Mouse (Mus musculus) forebrain, embryonic 10.5 days (tissue): ENCODE measurements around the gene Lamc1. TPM values are rescaled to one million over a fixed set of nuclear protein-coding genes. Genes with fewer than 3 reads are reported as not detected.

Source experiments
- DNase-seq: peaks from one replicate; pipeline ENCODE4 v3.0.0-alpha.2; 2017; ENCODE audit warnings: low spot score; ENCODE audit errors: extremely low spot score
- H3K27ac ChIP-seq: fragments of 300-500 bp; sonication (generic); 2 replicates; pipeline ENCODE4 v1.5.1; 2016; ENCODE audit warnings: mild to moderate bottlenecking
- H3K27me3 ChIP-seq: fragments of 300-500 bp; sonication (generic); 2 replicates; pipeline ENCODE4 v1.6.1; 2016; ENCODE audit warnings: mild to moderate bottlenecking; ENCODE audit not compliant: poor library complexity, severe bottlenecking
- H3K36me3 ChIP-seq: fragments of 300-500 bp; sonication (generic); replicated peaks from 2 replicates; pipeline ENCODE4 v1.6.1; 2016; ENCODE audit warnings: mild to moderate bottlenecking, moderate library complexity
- H3K4me1 ChIP-seq: fragments of 300-500 bp; sonication (generic); 2 replicates; pipeline ENCODE4 v1.6.1; 2016
- H3K4me3 ChIP-seq: fragments of 300-500 bp; sonication (generic); 2 replicates; pipeline ENCODE4 v1.5.1; 2016; ENCODE audit warnings: mild to moderate bottlenecking, moderate library complexity
- H3K9me3 ChIP-seq: fragments of 300-500 bp; sonication (generic); 2 replicates; pipeline ENCODE4 v1.6.1; 2016; ENCODE audit warnings: mild to moderate bottlenecking, moderate library complexity
- WGBS: fragments of 180-500 bp; shearing (Covaris S2); methylation state at CpG from one replicate; pipeline ENCODE4 v1.1.7; 2016; 5-methylcytosine and 5-hydroxymethylcytosine counted together
- polyA plus RNA-seq: library from polyadenylated mRNA; unstranded; fragments of >200 nt; fragmentation: Nextera tagmentation; extraction: Ambion mirVana; gene quantifications from 2 replicates; pipeline ENCODE4 v1.2.1, GENCODE M21; 2016

Lamc1 gene
- polyA plus RNA-seq, 1 experiment from 2014 or later: 23.3 TPM

DNA sequence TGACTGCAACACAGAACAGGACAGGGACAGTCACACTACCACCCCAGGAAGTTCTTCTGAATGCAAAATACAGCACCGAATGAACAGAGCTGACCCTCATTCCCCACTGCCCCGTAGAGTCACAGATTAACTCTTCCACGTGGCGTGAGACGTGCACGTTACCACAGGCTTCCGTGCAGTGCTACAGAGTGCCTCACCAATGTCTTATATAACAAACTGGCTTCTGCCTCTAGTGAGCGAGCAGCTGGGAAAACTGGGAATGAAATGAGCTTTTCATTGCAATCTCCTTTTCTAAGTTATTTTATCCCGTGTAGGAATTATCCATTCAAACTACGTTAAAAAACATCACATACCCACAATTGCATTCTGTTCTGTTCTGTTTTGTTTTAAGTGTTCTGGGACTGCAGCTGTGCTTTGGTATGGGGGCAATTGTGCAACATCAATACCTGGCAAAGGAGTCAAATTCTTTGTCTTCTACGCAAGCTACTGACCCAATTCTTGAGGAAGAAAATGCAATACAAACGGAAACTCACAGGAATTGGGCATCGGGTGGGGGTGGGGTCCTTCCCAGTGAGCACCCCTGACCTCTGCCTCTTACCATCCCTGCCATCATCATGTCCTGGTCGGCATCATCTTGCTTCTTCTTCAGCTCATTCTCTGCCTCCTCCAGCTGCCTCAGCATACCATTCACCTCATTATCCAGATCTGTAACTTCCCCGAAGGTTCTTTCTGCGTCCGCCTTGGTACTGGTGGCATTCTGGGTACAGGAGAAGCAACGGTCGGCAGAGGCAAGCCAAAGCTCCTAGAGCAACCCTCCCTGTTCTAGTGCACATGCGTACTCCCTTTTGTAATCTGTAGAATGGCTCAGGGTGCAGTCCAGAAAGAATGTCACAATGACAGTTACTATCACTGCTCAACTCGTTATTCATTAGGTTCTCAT, 106.5 kb downstream of the Lamc1 start:
- Histone ChIP-seq H3K4me3 (no peak overlapping the region), H3K27ac (no peak overlapping the region), H3K4me1 (no peaks in the 10 kb centered on the region), H3K36me3 (peaks cover 83% of the 10 kb centered on the region), H3K9me3 (no peaks in the 10 kb centered on the region), H3K27me3 (no peaks in the 10 kb centered on the region)
- DNase-seq: no peak
- 91% methylated on average over 21 of the region's 21 CpGs for WGBS

GRCm38 (mm10) chr1:153224331-153224730, 108.3 kb downstream of the Lamc1 start:
- Histone ChIP-seq H3K9me3 (no peaks in the 10 kb centered on the region), H3K4me1 (0 out of 2 replicates have a peak, but pooled peaks cover 4% of the 10 kb centered on the region), H3K27me3 (no peaks in the 10 kb centered on the region), H3K4me3 (no peak overlapping the region), H3K27ac (no peak overlapping the region), H3K36me3 (peaks cover 84% of the 10 kb centered on the region)
- DNase-seq: no peak
- WGBS: 83% methylated on average over 5 of the region's 5 CpGs

DNA sequence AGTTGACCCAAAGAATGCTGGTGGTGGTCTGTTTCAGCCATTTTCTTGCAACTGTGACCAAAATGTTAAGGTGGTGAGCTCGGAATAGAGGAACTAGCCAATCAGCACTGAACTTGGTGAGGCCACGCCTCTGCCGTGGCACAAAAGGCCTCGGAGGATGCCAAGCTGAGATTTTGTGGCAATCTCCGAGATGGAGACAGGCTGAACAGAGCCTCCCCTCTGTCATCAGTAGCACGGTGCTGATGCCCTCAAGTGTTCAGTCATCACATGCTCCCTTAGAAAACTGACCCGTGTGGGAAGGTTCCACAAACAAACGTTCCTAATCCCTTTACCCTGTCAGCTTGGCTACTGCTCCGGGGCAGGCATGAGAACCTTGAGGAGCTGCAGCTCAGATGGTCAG, 113.2 kb downstream of the Lamc1 start:
- no peak for DNase-seq
- Histone ChIP-seq H3K4me3 (no peak overlapping the region), H3K27me3 (no peaks in the 10 kb centered on the region), H3K9me3 (no peaks in the 10 kb centered on the region), H3K27ac (0 out of 2 replicates have a peak overlapping the region, but pooled peaks have one; percentile 30), H3K4me1 (0 out of 2 replicates have a peak, but pooled peaks cover 17% of the 10 kb centered on the region), H3K36me3 (peaks cover 51% of the 10 kb centered on the region)
- WGBS: 71% methylated on average over 9 of the region's 9 CpGs

- no peak overlapping the region for H3K27ac ChIP-seq
- WGBS: 86% methylated on average over 4 of the region's 4 CpGs
Observed at GRCm38 (mm10) chr1:153216516-153216915, 116.1 kb downstream of the Lamc1 start.

GRCm38 (mm10) chr1:153215676-153216075, 116.9 kb downstream of the Lamc1 start:
- DNase-seq: no peak
- 77% methylated on average over 5 of the region's 5 CpGs for WGBS
- Histone ChIP-seq H3K4me1 (0 out of 2 replicates have a peak, but pooled peaks cover 21% of the 10 kb centered on the region), H3K9me3 (no peaks in the 10 kb centered on the region), H3K27ac (no peak overlapping the region), H3K27me3 (no peaks in the 10 kb centered on the region), H3K36me3 (peaks cover 19% of the 10 kb centered on the region), H3K4me3 (no peak overlapping the region)

More at GRCm38 (mm10) chr1:153216516-153216915, 116.1 kb downstream of the Lamc1 start:
- H3K9me3 ChIP-seq: no peaks in the 10 kb centered on the region
- no peaks in the 10 kb centered on the region for H3K27me3 ChIP-seq
- 0 out of 2 replicates have a peak, but pooled peaks cover 19% of the 10 kb centered on the region for H3K4me1 ChIP-seq
- peaks cover 27% of the 10 kb centered on the region for H3K36me3 ChIP-seq
- DNase-seq: no peak
- no peak overlapping the region for H3K4me3 ChIP-seq

GRCm38 (mm10) chr1:153210992-153211391, 121.6 kb downstream of the Lamc1 start:
- no peaks in the 10 kb centered on the region for H3K9me3 ChIP-seq
- H3K4me1 ChIP-seq: 0 out of 2 replicates have a peak, but pooled peaks cover 4% of the 10 kb centered on the region
- no peaks in the 10 kb centered on the region for H3K36me3 ChIP-seq
- 66% methylated on average over 4 of the region's 4 CpGs for WGBS
- no peak for DNase-seq
- no peak overlapping the region for H3K27ac ChIP-seq
- H3K27me3 ChIP-seq: no peaks in the 10 kb centered on the region
- no peak overlapping the region for H3K4me3 ChIP-seq

DNA sequence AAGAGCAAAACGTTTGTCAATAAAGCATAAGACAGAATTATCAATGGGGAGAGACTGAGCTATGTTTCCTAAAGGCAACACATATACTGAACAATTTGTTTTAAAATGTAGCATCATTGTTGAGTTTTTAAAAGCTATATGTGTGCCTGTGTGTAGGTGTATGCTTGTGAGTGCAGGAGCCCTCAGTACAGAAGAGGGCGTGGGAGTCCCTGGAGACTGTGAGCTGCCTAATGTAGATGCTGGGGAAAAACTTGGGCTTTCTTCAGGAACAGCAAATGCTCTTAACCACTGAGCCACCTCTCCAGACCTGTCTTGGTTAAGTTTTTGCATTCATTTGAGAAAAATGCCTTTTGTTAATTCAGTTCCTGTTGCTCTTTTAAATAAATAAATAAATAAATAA, 122.4 kb downstream of the Lamc1 start:
- Histone ChIP-seq H3K27me3 (no peaks in the 10 kb centered on the region), H3K4me3 (no peak overlapping the region), H3K36me3 (no peaks in the 10 kb centered on the region), H3K27ac (no peak overlapping the region), H3K9me3 (no peaks in the 10 kb centered on the region), H3K4me1 (0 out of 2 replicates have a peak, but pooled peaks cover 4% of the 10 kb centered on the region)
- DNase-seq: no peak
- WGBS: 80% methylated on average over 2 of the region's 2 CpGs

- no peaks in the 10 kb centered on the region for H3K9me3 ChIP-seq
- no peaks in the 10 kb centered on the region for H3K27me3 ChIP-seq
- DNase-seq: peak; percentile 30
- no peak overlapping the region for H3K4me3 ChIP-seq
- H3K4me1 ChIP-seq: peaks cover 46% of the 10 kb centered on the region
- WGBS: 62% methylated on average over 8 of the region's 8 CpGs
- H3K36me3 ChIP-seq: no peaks in the 10 kb centered on the region
- H3K27ac ChIP-seq: peak overlapping the region; percentile 22
Observed at GRCm38 (mm10) chr1:153202195-153202594, 130.4 kb downstream of the Lamc1 start.

DNA sequence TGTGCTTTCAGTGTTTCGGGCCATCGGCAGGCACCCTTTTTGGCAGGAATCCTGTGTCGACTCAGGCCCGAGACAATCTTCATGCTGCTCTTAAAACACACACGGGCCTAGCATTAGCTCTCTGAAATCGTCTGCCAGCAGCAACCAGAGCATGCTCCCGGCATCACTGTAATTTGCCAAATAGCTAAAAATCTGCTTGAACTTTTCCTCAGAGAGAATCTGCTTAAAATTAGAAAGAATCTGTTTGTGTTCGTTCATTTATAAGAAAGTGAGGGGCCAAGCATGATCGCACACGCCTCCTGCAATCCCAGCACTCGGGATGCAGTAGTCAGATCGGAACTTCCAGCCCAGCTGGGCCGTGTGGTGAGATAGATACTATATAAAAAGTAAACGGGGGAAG, 131.1 kb downstream of the Lamc1 start:
- Histone ChIP-seq H3K4me3 (no peak overlapping the region), H3K36me3 (no peaks in the 10 kb centered on the region), H3K27ac (peak overlapping the region; percentile 22; the same call in 1 of the 2 replicates), H3K4me1 (peaks cover 49% of the 10 kb centered on the region), H3K9me3 (no peaks in the 10 kb centered on the region), H3K27me3 (no peaks in the 10 kb centered on the region)
- 65% methylated on average over 14 of the region's 14 CpGs for WGBS
- no peak for DNase-seq

DNA sequence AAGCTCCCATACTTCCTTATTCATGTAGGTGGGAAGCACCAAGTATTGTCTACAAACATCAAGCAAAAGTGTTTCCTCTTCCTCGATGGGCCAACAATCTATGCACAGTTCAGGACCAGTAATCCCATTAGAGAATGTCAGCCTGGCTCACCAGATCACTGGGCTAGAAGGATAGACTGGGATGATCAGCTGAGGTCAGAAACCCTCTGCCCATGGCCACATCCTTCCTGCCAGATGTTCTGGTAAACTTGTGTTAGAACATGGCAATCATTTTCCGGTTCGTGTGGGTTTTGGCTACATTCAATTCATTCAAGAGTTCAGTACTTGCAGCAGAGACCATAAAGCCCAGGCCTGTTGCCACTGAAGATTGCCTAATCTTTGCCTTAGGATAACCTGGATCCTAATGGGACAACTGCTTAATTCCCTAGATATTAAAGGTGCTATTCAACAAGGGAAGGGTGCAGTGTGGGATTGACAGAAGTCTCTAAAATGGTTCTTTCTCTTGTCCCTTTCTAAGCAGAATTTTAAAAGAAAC, 135.2 kb downstream of the Lamc1 start:
- no peak for DNase-seq
- peaks cover 53% of the 10 kb centered on the region for H3K4me1 ChIP-seq
- no peak overlapping the region for H3K27ac ChIP-seq
- H3K9me3 ChIP-seq: no peaks in the 10 kb centered on the region
- H3K4me3 ChIP-seq: no peak overlapping the region
- no peaks in the 10 kb centered on the region for H3K36me3 ChIP-seq
- WGBS: 83% methylated on average over 3 of the region's 3 CpGs
- H3K27me3 ChIP-seq: no peaks in the 10 kb centered on the region

- no peak overlapping the region for H3K27ac ChIP-seq
- no peak for DNase-seq
- no peak overlapping the region for H3K4me3 ChIP-seq
- H3K9me3 ChIP-seq: no peaks in the 10 kb centered on the region
- peaks cover 12% of the 10 kb centered on the region for H3K27me3 ChIP-seq
- H3K36me3 ChIP-seq: no peaks in the 10 kb centered on the region
- WGBS: 91% methylated on average over 6 of the region's 6 CpGs
- H3K4me1 ChIP-seq: peaks cover 27% of the 10 kb centered on the region
Observed at GRCm38 (mm10) chr1:153192945-153193344, 139.6 kb downstream of the Lamc1 start.

DNA sequence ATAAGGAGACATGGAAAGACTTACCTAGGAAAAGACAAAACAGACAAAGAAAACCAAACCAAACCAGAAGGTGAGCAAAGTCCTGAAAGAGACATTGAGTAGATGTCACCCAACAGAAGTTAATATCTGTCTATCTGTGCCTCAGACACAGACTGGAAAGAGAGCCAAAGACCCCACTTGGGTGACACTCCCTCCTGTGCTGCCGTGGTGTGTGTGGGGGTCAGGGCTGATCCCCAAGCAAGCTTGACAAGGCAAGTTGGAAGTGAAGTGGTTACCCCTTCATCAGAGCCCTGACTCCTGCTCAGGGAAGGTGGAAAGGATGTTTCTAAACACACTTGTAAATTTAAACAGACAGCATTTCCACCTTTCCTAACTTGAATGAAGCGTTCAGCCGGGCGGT, 140.2 kb downstream of the Lamc1 start:
- peaks cover 17% of the 10 kb centered on the region for H3K27me3 ChIP-seq
- H3K9me3 ChIP-seq: no peaks in the 10 kb centered on the region
- 0 out of 2 replicates have a peak overlapping the region, but pooled peaks have one; percentile 41 for H3K27ac ChIP-seq
- WGBS: 89% methylated on average over 4 of the region's 4 CpGs
- H3K4me3 ChIP-seq: no peak overlapping the region
- H3K4me1 ChIP-seq: peaks cover 24% of the 10 kb centered on the region
- DNase-seq: no peak
- no peaks in the 10 kb centered on the region for H3K36me3 ChIP-seq

- H3K4me3 ChIP-seq: no peak overlapping the region
- H3K9me3 ChIP-seq: no peaks in the 10 kb centered on the region
- DNase-seq: no peak
- 39% methylated on average over 5 of the region's 5 CpGs for WGBS
- peaks cover 24% of the 10 kb centered on the region for H3K4me1 ChIP-seq
- no peaks in the 10 kb centered on the region for H3K36me3 ChIP-seq
- peaks cover 22% of the 10 kb centered on the region for H3K27me3 ChIP-seq
- no peak overlapping the region for H3K27ac ChIP-seq
Observed at GRCm38 (mm10) chr1:153191943-153192329, 140.7 kb downstream of the Lamc1 start.
